9 mouse cellular contexts compared by ENCODE assay signal in genomic region chr1:169747902-169748301, GRCm38 (mm10). TPM values are rescaled to one million over a fixed set of nuclear protein-coding genes. Genes with fewer than 3 reads are reported as not detected.
DNase-seq lines count a peak whose midpoint lies in the region; ATAC-seq lines count a peak whose summit lies in the region.
"Had no signal": no experiment of that assay in that cellular context is flagged by ENCODE, and none has a peak within 500 bp of the region (broad histone marks: within the 10 kb centered on the region; RNA-seq: fewer than 3 reads in every experiment).

No protein-coding gene starts in this region.

- no peaks in the 10 kb centered on the region for H3K36me3 ChIP-seq in heart, embryonic 15.5 days
- H3K36me3 ChIP-seq in embryonic facial prominence, embryonic 12.5 days, result no peaks in the 10 kb centered on the region
- no peaks in the 10 kb centered on the region for H3K36me3 ChIP-seq in hindbrain, embryonic 11.5 days (ENCODE audit: control insufficient read depth, insufficient read depth, low read length)
- no peaks in the 10 kb centered on the region for H3K36me3 ChIP-seq in midbrain, embryonic 13.5 days

- H3K4me3 ChIP-seq in heart, embryonic 15.5 days, result peak overlapping the region; percentile 44
- peak overlapping the region; percentile 32 for H3K4me3 ChIP-seq in embryonic facial prominence, embryonic 12.5 days
- H3K4me3 ChIP-seq in hindbrain, embryonic 11.5 days (ENCODE audit: low read depth, low read length), result peak overlapping the region; percentile 29
- peak overlapping the region; percentile 43 for H3K4me3 ChIP-seq in midbrain, embryonic 13.5 days (replicated peaks)

- WGBS in heart, embryonic 15.5 days, result 45% methylated on average over 6 of the region's 6 CpGs
- 38% methylated on average over 6 of the region's 6 CpGs for WGBS in embryonic facial prominence, embryonic 12.5 days
- 49% methylated on average over 6 of the region's 6 CpGs for WGBS in hindbrain, embryonic 11.5 days
- 40% methylated on average over 6 of the region's 6 CpGs for WGBS in midbrain, embryonic 13.5 days

- no peak overlapping the region for H3K9ac ChIP-seq in heart, embryonic 15.5 days
- no peak overlapping the region for H3K9ac ChIP-seq in embryonic facial prominence, embryonic 12.5 days
- H3K9ac ChIP-seq in hindbrain, embryonic 11.5 days (ENCODE audit: low read depth, low read length), result peak overlapping the region; percentile 31; the same call in 1 of the 2 replicates
- H3K9ac ChIP-seq in midbrain, embryonic 13.5 days (replicated peaks), result peak overlapping the region; percentile 51

- intact Hi-C loops in heart, postnatal 14 days (cut with DNase I), result loop anchor here (5.0 kb wide), 1 partner anchor 169 kb away; no protein-coding TSS in a partner anchor

- H3K27me3 ChIP-seq in heart, embryonic 15.5 days, result peaks cover 26% of the 10 kb centered on the region; the same call in 1 of the 2 replicates
- peaks cover 17% of the 10 kb centered on the region for H3K27me3 ChIP-seq in embryonic facial prominence, embryonic 12.5 days
- no peaks in the 10 kb centered on the region for H3K27me3 ChIP-seq in hindbrain, embryonic 11.5 days (ENCODE audit: control insufficient read depth, insufficient read depth, low read length)
- peaks cover 4% of the 10 kb centered on the region; the same call in 1 of the 2 replicates for H3K27me3 ChIP-seq in midbrain, embryonic 13.5 days

- H3K27ac ChIP-seq in heart, embryonic 15.5 days, result no peak overlapping the region
- no peak overlapping the region for H3K27ac ChIP-seq in embryonic facial prominence, embryonic 12.5 days
- no peak overlapping the region for H3K27ac ChIP-seq in hindbrain, embryonic 11.5 days (ENCODE audit: low read depth, low read length)
- H3K27ac ChIP-seq in midbrain, embryonic 13.5 days, result peak overlapping the region; percentile 62; the same call in 1 of the 2 replicates
- H3K27ac ChIP-seq: macrophage had no signal

- no peaks in the 10 kb centered on the region for H3K9me3 ChIP-seq in heart, embryonic 15.5 days (replicated peaks)
- H3K9me3 ChIP-seq in embryonic facial prominence, embryonic 12.5 days, result no peaks in the 10 kb centered on the region
- no peaks in the 10 kb centered on the region for H3K9me3 ChIP-seq in hindbrain, embryonic 11.5 days (ENCODE audit: control insufficient read depth, low read length)
- H3K9me3 ChIP-seq in midbrain, embryonic 13.5 days, result no peaks in the 10 kb centered on the region

- H3K4me2 ChIP-seq in heart, embryonic 15.5 days, result peak overlapping the region; percentile 67
- H3K4me2 ChIP-seq in embryonic facial prominence, embryonic 12.5 days (replicated peaks), result peak overlapping the region; percentile 46
- peak overlapping the region; percentile 58 for H3K4me2 ChIP-seq in hindbrain, embryonic 11.5 days (replicated peaks; ENCODE audit: low read depth, low read length)
- peak overlapping the region; percentile 67 for H3K4me2 ChIP-seq in midbrain, embryonic 13.5 days (replicated peaks)

- no peak for ATAC-seq in heart, embryonic 15.5 days (replicated peaks; ENCODE audit: insufficient number of reproducible peaks, insufficient read depth, low FRiP score, low read depth)
- ATAC-seq in embryonic facial prominence, embryonic 12.5 days (ENCODE audit: insufficient number of reproducible peaks, insufficient read depth, low FRiP score, low TSS enrichment), result no peak
- ATAC-seq in hindbrain, embryonic 11.5 days (ENCODE audit: low FRiP score), result 0 out of 2 replicates have a peak, but pooled peaks have one; percentile 19
- peak; percentile 64 for ATAC-seq in midbrain, embryonic 13.5 days
- no peak for ATAC-seq in erythroblast, adult 5-6 weeks (replicated peaks; ENCODE audit: low FRiP score, poor library complexity, severe bottlenecking)

- H3K4me1 ChIP-seq in heart, embryonic 15.5 days (replicated peaks), result peaks cover 7% of the 10 kb centered on the region
- H3K4me1 ChIP-seq in embryonic facial prominence, embryonic 12.5 days, result no peaks in the 10 kb centered on the region
- no peaks in the 10 kb centered on the region for H3K4me1 ChIP-seq in hindbrain, embryonic 11.5 days (replicated peaks; ENCODE audit: control insufficient read depth, insufficient read depth, low read length)
- H3K4me1 ChIP-seq in midbrain, embryonic 13.5 days (replicated peaks), result peaks cover 21% of the 10 kb centered on the region

- no peak for DNase-seq in heart, postnatal 14 days
- no peak for DNase-seq in hindbrain, embryonic 11.5 days (ENCODE audit: low spot score)
- no peak for DNase-seq in urinary bladder, postnatal 25 days (ENCODE audit: low spot score)
- no peak for DNase-seq in spleen, postnatal 4 days (ENCODE audit: low spot score in 2 of 2)

RNA-seq across cellular contexts. Expression of gene Rgs4, which starts 0.5 kb away (rescaled TPM):
- polyA plus RNA-seq in heart, embryonic 15.5 days (2015; fragmentation: Nextera tagmentation; extraction: Ambion mirVana), result 4.6 and 12.9 TPM in 2 replicates
- 10 to 100 TPM; 18.8 to 20.2 TPM for total RNA-seq in heart, postnatal 14 days (2021)
- 10.2 and 15.6 TPM in 2 replicates for polyA plus RNA-seq in embryonic facial prominence, embryonic 12.5 days (2016; fragmentation: Nextera tagmentation; extraction: Ambion mirVana)
- 17.3 and 21.3 TPM in 2 replicates for polyA plus RNA-seq in hindbrain, embryonic 11.5 days (2014; fragmentation: Nextera tagmentation; extraction: Ambion mirVana)
- polyA plus RNA-seq in midbrain, embryonic 13.5 days (2015; fragmentation: Nextera tagmentation; extraction: Ambion mirVana), result 23.8 and 25.4 TPM in 2 replicates
- not detected in 2 replicates for total RNA-seq in erythroblast, adult 5-6 weeks (2015; ENCODE audit: low replicate concordance)
- not detected in 2 replicates for total RNA-seq in erythroblast, adult 5-6 weeks (2017; ENCODE audit: low replicate concordance)
- polyA plus RNA-seq: macrophage had no signal

Comparison
In these comparisons a context has a peak if more than half of its experiments do, and no peak if none do; other contexts are left out.
1. ATAC-seq: peak in hindbrain, embryonic 11.5 days (single experiment) and midbrain, embryonic 13.5 days (single experiment); none in heart, embryonic 15.5 days (single experiment), embryonic facial prominence, embryonic 12.5 days (single experiment) and erythroblast, adult 5-6 weeks (single experiment).
2. H3K9ac ChIP-seq: peak in hindbrain, embryonic 11.5 days (single experiment) and midbrain, embryonic 13.5 days (single experiment); none in heart, embryonic 15.5 days (single experiment) and embryonic facial prominence, embryonic 12.5 days (single experiment).
3. Peak in every context shown above with its lines, with median percentiles within 50 percentile points of each other: H3K4me2 ChIP-seq and H3K4me3 ChIP-seq.